Mouse (Mus musculus) liver, adult 2 months (tissue): ENCODE measurements around the gene Eif4g1.

Source experiments
- CTCF ChIP-seq: fragments of 200-500 bp; IDR thresholded peaks from 2 replicates; pipeline ENCODE4 v1.5.1; 2011; ENCODE audit warnings: low read depth, low read length, control low read depth
- POLR2A ChIP-seq: fragments of 200-500 bp; IDR thresholded peaks from 2 replicates; pipeline ENCODE4 v1.6.1; 2011; ENCODE audit warnings: low read length, control low read depth; ENCODE audit not compliant: insufficient read depth; ENCODE audit errors: extremely low read depth

DNA sequence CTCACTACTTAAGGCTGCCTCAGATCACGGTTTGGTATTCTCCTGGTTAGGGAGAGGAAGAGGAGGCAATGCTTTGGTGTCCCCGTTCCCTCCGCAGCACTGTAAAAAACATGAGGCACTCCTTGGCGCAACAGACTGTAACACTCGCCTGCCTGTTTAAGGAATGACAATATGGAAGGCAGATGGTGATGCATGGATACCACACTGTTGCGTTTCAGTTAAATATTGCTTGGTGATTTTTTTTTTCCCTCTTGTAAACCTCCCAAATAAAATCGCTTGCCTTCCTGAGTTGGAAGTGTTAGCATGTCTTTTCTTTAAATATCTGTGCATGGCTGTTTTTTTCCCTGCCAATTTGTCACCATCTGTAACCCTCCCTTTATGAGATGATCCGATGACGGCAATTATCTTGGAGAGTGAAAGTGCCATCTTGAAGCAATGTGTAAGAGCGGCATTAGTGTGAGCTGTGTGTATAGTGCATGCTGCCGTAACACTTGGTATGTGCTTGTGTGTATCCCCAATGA lies 39.2 kb upstream of the Eif4g1 start:
- TF ChIP-seq CTCF: no peak
- TF ChIP-seq POLR2A: no peak
